Mouse (Mus musculus): Measurements from ENCODE around the gene Myoz2. TPM values are rescaled to one million over a fixed set of nuclear protein-coding genes. Genes with fewer than 3 reads are reported as not detected.

Myoz2 gene
- polyA plus RNA-seq (2016; fragmentation: Nextera tagmentation; extraction: Ambion mirVana): 0.36 and 3.5 TPM in 2 replicates

- Histone ChIP-seq H3K4me1 (no peaks in the 10 kb centered on the region), H3K27ac (no peak within 1 kb of the TSS), H3K36me3 (no peaks in the 10 kb centered on the region), H3K9me3 (replicated peaks) (no peaks in the 10 kb centered on the region), H3K4me2 (replicated peaks) (no peak within 1 kb of the TSS), H3K9ac (no peak within 1 kb of the TSS), H3K4me3 (no peak within 1 kb of the TSS), H3K27me3 (no peaks in the 10 kb centered on the region)
- 91% methylated on average over 7 of the region's 7 CpGs for WGBS
- no peak for ATAC-seq (ENCODE audit: low FRiP score)
Observed at GRCm38 (mm10) chr3:123034752-123035151, at the start of gene Myoz2. Gene Myoz2, minus strand, starts transcription at chr3:123035015.

GRCm38 (mm10) chr3:123081665-123082064, 46.9 kb upstream of the Myoz2 start:
- 84% methylated on average over 3 of the region's 3 CpGs for WGBS
- H3K4me3 ChIP-seq: no peak overlapping the region
- H3K27ac ChIP-seq: no peak overlapping the region
- no peaks in the 10 kb centered on the region for H3K9me3 ChIP-seq (replicated peaks)
- ATAC-seq (ENCODE audit: low FRiP score): no peak
- no peak overlapping the region for H3K4me2 ChIP-seq (replicated peaks)
- H3K27me3 ChIP-seq: no peaks in the 10 kb centered on the region
- no peaks in the 10 kb centered on the region for H3K4me1 ChIP-seq
- no peaks in the 10 kb centered on the region for H3K36me3 ChIP-seq
- H3K9ac ChIP-seq: no peak overlapping the region

- Histone ChIP-seq H3K27me3 (no peaks in the 10 kb centered on the region), H3K9ac (no peak overlapping the region), H3K36me3 (no peaks in the 10 kb centered on the region), H3K9me3 (replicated peaks) (no peaks in the 10 kb centered on the region), H3K4me1 (no peaks in the 10 kb centered on the region), H3K4me3 (no peak overlapping the region), H3K4me2 (replicated peaks) (no peak overlapping the region), H3K27ac (no peak overlapping the region)
- WGBS: 57% methylated on average over 7 of the region's 7 CpGs
- ATAC-seq (ENCODE audit: low FRiP score): no peak
Observed at GRCm38 (mm10) chr3:123080943-123081342, 46.1 kb upstream of the Myoz2 start.

GRCm38 (mm10) chr3:123080017-123080725, 45.4 kb upstream of the Myoz2 start:
- Histone ChIP-seq H3K27ac (no peak overlapping the region), H3K9ac (no peak overlapping the region), H3K27me3 (no peaks in the 10 kb centered on the region), H3K4me1 (no peaks in the 10 kb centered on the region), H3K36me3 (no peaks in the 10 kb centered on the region), H3K9me3 (replicated peaks) (no peaks in the 10 kb centered on the region), H3K4me3 (no peak overlapping the region), H3K4me2 (replicated peaks) (no peak overlapping the region)
- 75% methylated on average over 19 of the region's 19 CpGs for WGBS
- ATAC-seq (ENCODE audit: low FRiP score): no peak

GRCm38 (mm10) chr3:123075759-123076158, 40.9 kb upstream of the Myoz2 start:
- 87% methylated on average over 3 of the region's 3 CpGs for WGBS
- no peaks in the 10 kb centered on the region for H3K36me3 ChIP-seq
- ATAC-seq (ENCODE audit: low FRiP score): no peak
- no peak overlapping the region for H3K27ac ChIP-seq
- H3K4me1 ChIP-seq: no peaks in the 10 kb centered on the region
- no peaks in the 10 kb centered on the region for H3K9me3 ChIP-seq (replicated peaks)
- H3K27me3 ChIP-seq: no peaks in the 10 kb centered on the region
- H3K4me2 ChIP-seq (replicated peaks): no peak overlapping the region
- H3K4me3 ChIP-seq: no peak overlapping the region
- no peak overlapping the region for H3K9ac ChIP-seq

- H3K9me3 ChIP-seq (replicated peaks): no peaks in the 10 kb centered on the region
- H3K4me2 ChIP-seq (replicated peaks): no peak overlapping the region
- no peaks in the 10 kb centered on the region for H3K27me3 ChIP-seq
- no peak for ATAC-seq (ENCODE audit: low FRiP score)
- H3K4me3 ChIP-seq: no peak overlapping the region
- H3K36me3 ChIP-seq: no peaks in the 10 kb centered on the region
- H3K4me1 ChIP-seq: no peaks in the 10 kb centered on the region
- H3K27ac ChIP-seq: no peak overlapping the region
- no peak overlapping the region for H3K9ac ChIP-seq
Observed at GRCm38 (mm10) chr3:123075034-123075433, 40.2 kb upstream of the Myoz2 start.

GRCm38 (mm10) chr3:123073351-123073750, 38.5 kb upstream of the Myoz2 start:
- no peak overlapping the region for H3K27ac ChIP-seq
- H3K36me3 ChIP-seq: no peaks in the 10 kb centered on the region
- no peaks in the 10 kb centered on the region for H3K9me3 ChIP-seq (replicated peaks)
- no peak overlapping the region for H3K9ac ChIP-seq
- no peak overlapping the region for H3K4me3 ChIP-seq
- H3K27me3 ChIP-seq: no peaks in the 10 kb centered on the region
- ATAC-seq (ENCODE audit: low FRiP score): no peak
- H3K4me1 ChIP-seq: no peaks in the 10 kb centered on the region
- no peak overlapping the region for H3K4me2 ChIP-seq (replicated peaks)

- no peak for ATAC-seq (ENCODE audit: low FRiP score)
- Histone ChIP-seq H3K9ac (no peak overlapping the region), H3K27me3 (no peaks in the 10 kb centered on the region), H3K4me1 (no peaks in the 10 kb centered on the region), H3K27ac (no peak overlapping the region), H3K4me2 (replicated peaks) (no peak overlapping the region), H3K36me3 (no peaks in the 10 kb centered on the region), H3K9me3 (replicated peaks) (no peaks in the 10 kb centered on the region), H3K4me3 (no peak overlapping the region)
- no CpG with 5 or more reads among the region's 1 CpGs for WGBS
Observed at GRCm38 (mm10) chr3:123072472-123072871, 37.7 kb upstream of the Myoz2 start.

- Histone ChIP-seq H3K27me3 (no peaks in the 10 kb centered on the region), H3K4me3 (no peak overlapping the region), H3K9me3 (replicated peaks) (no peaks in the 10 kb centered on the region), H3K4me2 (replicated peaks) (no peak overlapping the region), H3K27ac (no peak overlapping the region), H3K9ac (no peak overlapping the region), H3K36me3 (no peaks in the 10 kb centered on the region), H3K4me1 (no peaks in the 10 kb centered on the region)
- no peak for ATAC-seq (ENCODE audit: low FRiP score)
- WGBS: 97% methylated on average over 1 of the region's 1 CpGs
Observed at GRCm38 (mm10) chr3:123070996-123071395, 36.2 kb upstream of the Myoz2 start.

GRCm38 (mm10) chr3:123066836-123067235, 32.0 kb upstream of the Myoz2 start:
- no peak overlapping the region for H3K4me3 ChIP-seq
- no peak overlapping the region for H3K4me2 ChIP-seq (replicated peaks)
- no peaks in the 10 kb centered on the region for H3K36me3 ChIP-seq
- peaks cover 4% of the 10 kb centered on the region; the same call in 1 of the 2 replicates for H3K4me1 ChIP-seq
- WGBS: 95% methylated on average over 7 of the region's 7 CpGs
- no peaks in the 10 kb centered on the region for H3K9me3 ChIP-seq (replicated peaks)
- H3K9ac ChIP-seq: no peak overlapping the region
- ATAC-seq (ENCODE audit: low FRiP score): no peak
- H3K27ac ChIP-seq: no peak overlapping the region
- no peaks in the 10 kb centered on the region for H3K27me3 ChIP-seq

- peaks cover 4% of the 10 kb centered on the region; the same call in 1 of the 2 replicates for H3K4me1 ChIP-seq
- no peaks in the 10 kb centered on the region for H3K27me3 ChIP-seq
- H3K4me2 ChIP-seq (replicated peaks): no peak overlapping the region
- H3K36me3 ChIP-seq: no peaks in the 10 kb centered on the region
- no peak overlapping the region for H3K4me3 ChIP-seq
- 86% methylated on average over 5 of the region's 5 CpGs for WGBS
- H3K27ac ChIP-seq: no peak overlapping the region
- no peak for ATAC-seq (ENCODE audit: low FRiP score)
- H3K9me3 ChIP-seq (replicated peaks): no peaks in the 10 kb centered on the region
- H3K9ac ChIP-seq: no peak overlapping the region
Observed at GRCm38 (mm10) chr3:123065466-123065865, 30.7 kb upstream of the Myoz2 start.

GRCm38 (mm10) chr3:123064186-123064585, 29.4 kb upstream of the Myoz2 start:
- Histone ChIP-seq H3K9ac (no peak overlapping the region), H3K9me3 (replicated peaks) (no peaks in the 10 kb centered on the region), H3K36me3 (no peaks in the 10 kb centered on the region), H3K27me3 (no peaks in the 10 kb centered on the region), H3K4me1 (peaks cover 4% of the 10 kb centered on the region; the same call in 1 of the 2 replicates), H3K4me3 (no peak overlapping the region), H3K27ac (no peak overlapping the region), H3K4me2 (replicated peaks) (no peak overlapping the region)
- WGBS: 9% methylated on average over 5 of the region's 5 CpGs
- ATAC-seq (ENCODE audit: low FRiP score): no peak

GRCm38 (mm10) chr3:123061931-123062330, 27.1 kb upstream of the Myoz2 start:
- no peaks in the 10 kb centered on the region for H3K36me3 ChIP-seq
- no peak overlapping the region for H3K9ac ChIP-seq
- H3K4me2 ChIP-seq (replicated peaks): no peak overlapping the region
- peaks cover 4% of the 10 kb centered on the region; the same call in 1 of the 2 replicates for H3K4me1 ChIP-seq
- ATAC-seq (ENCODE audit: low FRiP score): no peak
- H3K9me3 ChIP-seq (replicated peaks): no peaks in the 10 kb centered on the region
- H3K27me3 ChIP-seq: no peaks in the 10 kb centered on the region
- no peak overlapping the region for H3K27ac ChIP-seq
- WGBS: 83% methylated on average over 2 of the region's 2 CpGs
- no peak overlapping the region for H3K4me3 ChIP-seq
